Mouse (Mus musculus): ENCODE measurements around the gene Otop2. TPM values are rescaled to one million over a fixed set of nuclear protein-coding genes. Genes with fewer than 3 reads are reported as not detected.

The Otop2 gene
- polyA plus RNA-seq, 1 experiment from 2014 or later: 0.90 TPM

DNA sequence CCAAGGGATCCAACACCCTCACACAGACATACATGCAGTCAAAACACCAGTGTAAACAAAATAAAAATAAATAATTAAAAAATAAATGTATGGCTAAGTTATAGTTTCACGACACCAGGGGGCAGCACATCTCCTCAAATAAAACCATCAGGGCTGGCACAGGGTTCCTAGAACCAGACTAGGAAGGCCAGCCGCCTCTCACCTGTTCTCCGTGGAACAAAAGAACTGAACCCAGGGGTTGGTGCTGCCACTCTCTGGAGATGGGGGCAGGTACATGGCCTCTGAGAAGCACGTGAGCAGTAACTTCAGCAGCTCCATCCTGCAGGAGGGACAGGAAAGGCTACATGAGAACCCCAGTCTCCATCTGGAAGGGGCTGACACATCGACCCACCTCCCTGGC is 51.5 kb downstream of the Otop2 start:
- Histone ChIP-seq H3K27ac (peak overlapping the region; percentile 68; the same call in 1 of the 2 replicates), H3K4me1 (peaks cover 17% of the 10 kb centered on the region), H3K36me3 (no peaks in the 10 kb centered on the region), H3K4me2 (no peak overlapping the region), H3K27me3 (replicated peaks) (0 out of 2 replicates have a peak, but pooled peaks cover 5% of the 10 kb centered on the region), H3K9me3 (no peaks in the 10 kb centered on the region), H3K4me3 (replicated peaks) (no peak overlapping the region), H3K9ac (no peak overlapping the region)
- 19% methylated on average over 5 of the region's 5 CpGs for WGBS
- no peak for ATAC-seq (ENCODE audit: insufficient read depth, low FRiP score, low read depth)

DNA sequence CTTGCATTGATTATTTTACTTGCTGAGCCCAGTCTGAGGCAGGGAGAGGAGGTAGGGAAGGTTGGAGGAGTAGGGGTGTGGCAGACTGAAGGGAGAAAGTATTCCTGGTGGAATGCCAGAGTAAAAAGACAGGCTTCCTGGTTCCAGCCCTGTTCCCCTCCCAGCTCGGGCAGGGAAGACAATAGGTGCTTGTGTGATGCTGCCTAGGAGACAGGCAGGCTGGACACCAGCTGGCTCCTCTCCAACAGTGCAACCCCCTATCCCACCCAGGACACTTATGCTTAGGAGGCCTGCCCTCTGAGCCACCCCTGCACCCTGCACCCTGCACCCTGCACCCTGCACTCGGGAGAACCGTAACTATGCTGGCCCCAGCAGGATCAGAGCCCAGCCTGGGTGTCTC is 52.3 kb downstream of the Otop2 start:
- no peak overlapping the region for H3K9ac ChIP-seq
- 0 out of 2 replicates have a peak, but pooled peaks have one; percentile 11 for ATAC-seq (ENCODE audit: insufficient read depth, low FRiP score, low read depth)
- peaks cover 17% of the 10 kb centered on the region for H3K4me1 ChIP-seq
- H3K4me2 ChIP-seq: 0 out of 2 replicates have a peak overlapping the region, but pooled peaks have one; percentile 3
- H3K36me3 ChIP-seq: no peaks in the 10 kb centered on the region
- peak overlapping the region; percentile 68; the same call in 1 of the 2 replicates for H3K27ac ChIP-seq
- H3K9me3 ChIP-seq: no peaks in the 10 kb centered on the region
- 0 out of 2 replicates have a peak, but pooled peaks cover 5% of the 10 kb centered on the region for H3K27me3 ChIP-seq (replicated peaks)
- no peak overlapping the region for H3K4me3 ChIP-seq (replicated peaks)
- WGBS: 41% methylated on average over 3 of the region's 3 CpGs

DNA sequence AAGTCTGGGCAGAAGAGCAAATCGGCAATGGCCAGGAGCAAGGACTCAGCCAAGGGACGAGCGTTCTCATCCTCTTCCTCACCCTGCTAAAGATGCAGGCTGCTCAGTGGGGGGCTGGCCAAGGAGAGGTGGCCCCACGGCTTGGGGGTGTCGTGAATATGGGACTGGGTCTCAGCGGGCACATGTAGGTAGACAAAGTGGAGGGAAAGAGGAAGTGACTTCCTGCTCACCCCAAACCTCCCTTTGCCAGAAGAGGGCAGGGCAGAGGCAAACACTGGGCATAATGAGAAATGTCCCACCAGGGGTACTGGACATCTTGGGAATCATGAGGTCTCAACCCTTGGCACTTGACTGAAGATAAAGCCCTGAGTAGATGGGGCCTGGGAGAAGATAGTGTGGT is 52.8 kb downstream of the Otop2 start:
- Histone ChIP-seq H3K4me1 (peaks cover 17% of the 10 kb centered on the region), H3K4me2 (0 out of 2 replicates have a peak overlapping the region, but pooled peaks have one; percentile 3), H3K9ac (no peak overlapping the region), H3K27me3 (replicated peaks) (0 out of 2 replicates have a peak, but pooled peaks cover 5% of the 10 kb centered on the region), H3K27ac (peak overlapping the region; percentile 68; the same call in 1 of the 2 replicates), H3K4me3 (replicated peaks) (no peak overlapping the region), H3K36me3 (no peaks in the 10 kb centered on the region), H3K9me3 (no peaks in the 10 kb centered on the region)
- WGBS: 64% methylated on average over 6 of the region's 6 CpGs
- ATAC-seq (ENCODE audit: insufficient read depth, low FRiP score, low read depth): no peak

DNA sequence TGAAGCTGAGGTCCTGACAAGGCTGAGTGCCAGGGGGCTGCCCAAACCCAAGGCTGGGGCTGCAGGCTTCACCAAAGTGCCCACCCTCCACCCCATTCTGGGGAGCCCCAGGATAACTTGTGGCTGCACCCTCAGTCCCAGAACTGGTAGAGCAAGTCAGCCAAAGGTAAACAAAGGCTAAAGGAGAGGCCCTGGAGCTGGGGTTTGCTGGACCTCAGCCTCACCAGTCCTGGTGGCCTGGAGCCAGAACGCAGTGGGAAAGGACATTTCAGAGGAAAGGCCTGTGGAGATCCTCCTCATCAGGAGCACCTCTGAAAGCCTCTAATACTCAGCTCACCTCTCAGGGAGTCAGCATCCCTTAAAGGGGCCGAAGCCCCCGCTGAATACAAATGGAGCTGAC is 57.2 kb downstream of the Otop2 start:
- Histone ChIP-seq H3K9ac (no peak overlapping the region), H3K36me3 (no peaks in the 10 kb centered on the region), H3K27me3 (replicated peaks) (peaks cover 10% of the 10 kb centered on the region), H3K4me2 (no peak overlapping the region; the same call in 1 of the 2 replicates), H3K27ac (peak overlapping the region; percentile 44; the same call in 1 of the 2 replicates), H3K4me1 (peaks cover 25% of the 10 kb centered on the region), H3K9me3 (no peaks in the 10 kb centered on the region), H3K4me3 (replicated peaks) (no peak overlapping the region)
- 84% methylated on average over 3 of the region's 3 CpGs for WGBS
- ATAC-seq (ENCODE audit: insufficient read depth, low FRiP score, low read depth): no peak; the same call in 1 of the 2 replicates

DNA sequence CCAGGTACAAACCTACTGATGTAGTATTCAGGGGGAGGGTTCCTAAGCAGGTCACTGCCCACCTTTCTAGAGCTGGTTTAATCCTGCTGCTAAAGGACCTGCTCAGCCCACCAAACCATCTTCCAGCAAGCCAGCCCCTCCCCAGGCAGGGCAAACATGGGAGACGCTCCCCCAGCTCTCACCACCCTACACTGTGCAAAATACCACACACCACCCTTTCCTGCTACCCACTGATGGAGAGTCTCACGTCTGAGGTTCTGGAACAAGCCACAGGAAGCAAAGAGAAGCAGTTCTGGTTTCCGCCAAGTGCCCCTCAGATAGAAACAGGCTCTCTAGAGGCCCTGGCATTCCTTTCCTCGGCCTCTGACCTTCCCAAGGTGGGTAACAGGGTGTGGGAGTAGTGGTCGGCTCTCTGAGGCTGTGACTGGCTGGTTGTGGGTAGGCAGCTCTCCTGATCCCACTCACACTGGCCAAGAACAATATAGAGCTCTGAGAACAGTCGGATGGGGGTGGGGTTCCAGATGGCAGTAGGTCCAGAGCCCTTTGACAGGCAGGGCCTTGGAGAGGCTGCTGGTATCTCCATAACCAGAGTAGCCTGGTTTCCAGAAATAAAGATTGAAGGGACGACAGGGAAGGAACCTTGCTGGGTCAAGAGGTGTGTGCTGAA is 59.2 kb downstream of the Otop2 start:
- peak overlapping the region; percentile 53 for H3K4me3 ChIP-seq (replicated peaks)
- no peak overlapping the region; the same call in 1 of the 2 replicates for H3K27ac ChIP-seq
- H3K36me3 ChIP-seq: no peaks in the 10 kb centered on the region
- peak overlapping the region; percentile 73 for H3K4me2 ChIP-seq
- 29% methylated on average over 7 of the region's 7 CpGs for WGBS
- H3K9me3 ChIP-seq: no peaks in the 10 kb centered on the region
- no peak overlapping the region for H3K9ac ChIP-seq
- H3K4me1 ChIP-seq: peaks cover 15% of the 10 kb centered on the region
- no peak for ATAC-seq (ENCODE audit: insufficient read depth, low FRiP score, low read depth)
- H3K27me3 ChIP-seq (replicated peaks): peaks cover 10% of the 10 kb centered on the region

DNA sequence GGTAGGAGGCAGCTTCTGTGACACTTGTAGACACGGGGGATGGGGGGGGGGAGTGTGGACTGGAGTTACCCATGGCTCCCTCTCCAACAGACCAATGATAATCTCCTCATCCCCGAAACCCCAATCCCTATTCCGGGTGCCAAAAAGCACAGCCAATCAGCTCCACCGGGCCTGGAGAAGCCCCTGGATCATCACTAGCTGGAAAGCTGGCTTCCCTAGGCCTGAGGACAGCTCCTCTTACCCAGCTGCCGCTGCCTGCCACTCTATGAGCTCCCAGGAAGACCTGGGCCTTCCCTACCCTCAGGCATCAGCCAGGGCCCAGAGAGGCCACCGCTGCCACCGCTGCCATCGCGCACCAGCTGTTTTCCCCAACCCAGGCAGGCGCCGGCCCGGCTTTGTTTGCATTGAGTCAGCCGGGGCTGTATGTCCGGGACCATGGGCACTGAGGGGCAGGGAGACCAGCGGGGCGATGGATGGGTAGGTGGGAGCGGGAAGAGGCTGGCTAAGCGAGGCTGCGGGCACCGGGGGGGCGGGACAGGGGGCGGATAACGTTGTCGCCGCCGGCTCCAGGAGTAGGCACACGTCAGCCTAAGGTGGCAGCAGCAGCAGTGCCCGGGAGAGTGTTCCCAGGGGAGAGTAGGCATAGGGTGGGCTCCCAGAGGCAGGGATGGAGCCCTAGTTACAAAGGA is 59.9 kb downstream of the Otop2 start:
- Histone ChIP-seq H3K4me2 (peak overlapping the region; percentile 73), H3K4me3 (replicated peaks) (peak overlapping the region; percentile 53), H3K4me1 (peaks cover 15% of the 10 kb centered on the region), H3K27ac (peak overlapping the region; percentile 52), H3K9ac (peak overlapping the region; percentile 49; the same call in 1 of the 2 replicates), H3K9me3 (no peaks in the 10 kb centered on the region), H3K27me3 (replicated peaks) (peaks cover 10% of the 10 kb centered on the region), H3K36me3 (no peaks in the 10 kb centered on the region)
- ATAC-seq (ENCODE audit: insufficient read depth, low FRiP score, low read depth): no peak
- 5% methylated on average over 28 of the region's 28 CpGs for WGBS

DNA sequence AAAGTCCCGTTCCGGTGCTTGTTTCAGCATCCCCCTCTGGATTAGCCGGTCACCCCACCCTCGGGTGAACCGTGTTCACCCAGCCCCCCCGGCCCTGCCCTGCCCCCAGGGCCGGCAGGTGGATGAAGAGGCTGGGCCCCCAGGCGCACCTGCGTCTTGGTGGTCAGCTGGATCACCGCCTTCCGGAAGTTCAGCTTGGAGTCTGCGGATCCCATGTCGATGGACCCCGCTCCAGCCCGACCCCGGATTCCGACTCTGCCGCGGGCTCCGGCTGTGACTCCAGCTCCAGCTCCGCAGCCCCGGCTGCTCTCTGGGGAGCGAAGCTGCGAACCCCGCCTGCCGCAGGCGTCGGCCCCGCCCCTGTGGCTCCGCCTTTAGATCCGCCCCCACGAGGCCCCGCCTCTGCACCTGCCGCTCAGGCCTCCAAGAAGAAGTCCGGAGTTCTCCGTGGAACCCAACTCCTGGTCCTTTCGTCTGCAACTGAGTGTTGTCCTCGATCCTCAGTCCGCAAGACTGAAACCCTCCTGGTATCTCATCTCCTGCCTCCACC is 60.5 kb downstream of the Otop2 start, which contains the start of gene Hid1:
Gene Hid1 (minus strand): TSS at position 362 of the 550 bp plus-strand sequence.
- H3K4me3 ChIP-seq (replicated peaks): peak within 1 kb of the TSS; percentile 53
- no peaks in the 10 kb centered on the region for H3K36me3 ChIP-seq
- peaks cover 10% of the 10 kb centered on the region for H3K27me3 ChIP-seq (replicated peaks)
- H3K4me2 ChIP-seq: peak within 1 kb of the TSS; percentile 73
- peak within 1 kb of the TSS; percentile 52 for H3K27ac ChIP-seq
- WGBS: under 1% methylated on average over 30 of the region's 39 CpGs
- H3K9me3 ChIP-seq: no peaks in the 10 kb centered on the region
- H3K4me1 ChIP-seq: peaks cover 15% of the 10 kb centered on the region
- H3K9ac ChIP-seq: peak within 1 kb of the TSS; percentile 49; the same call in 1 of the 2 replicates
- ATAC-seq (ENCODE audit: insufficient read depth, low FRiP score, low read depth): peak; percentile 79

DNA sequence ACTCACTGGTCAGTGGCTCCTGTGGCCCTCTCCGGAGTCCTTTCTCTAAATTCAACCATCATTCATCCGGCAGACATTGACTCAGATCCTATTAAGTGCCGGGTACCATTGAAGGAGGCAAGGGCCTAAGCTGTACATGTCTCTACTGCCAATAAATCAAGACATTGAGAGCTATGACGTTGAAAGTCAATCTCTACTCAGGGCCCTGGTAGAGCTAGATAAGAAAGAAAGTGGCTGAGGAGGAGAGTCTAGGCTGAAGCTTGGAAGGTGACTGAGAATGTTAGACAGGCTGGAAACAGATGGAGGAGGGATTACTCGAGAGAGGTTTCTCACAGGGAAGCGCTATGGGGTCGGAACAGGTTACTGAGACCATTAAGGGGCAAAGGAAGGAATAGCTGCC is 63.4 kb downstream of the Otop2 start:
- Histone ChIP-seq H3K27me3 (replicated peaks) (peaks cover 20% of the 10 kb centered on the region), H3K9me3 (no peaks in the 10 kb centered on the region), H3K4me3 (replicated peaks) (no peak overlapping the region), H3K9ac (no peak overlapping the region), H3K27ac (no peak overlapping the region), H3K36me3 (no peaks in the 10 kb centered on the region), H3K4me1 (peaks cover 26% of the 10 kb centered on the region), H3K4me2 (no peak overlapping the region)
- WGBS: 51% methylated on average over 7 of the region's 7 CpGs
- ATAC-seq (ENCODE audit: insufficient read depth, low FRiP score, low read depth): no peak

DNA sequence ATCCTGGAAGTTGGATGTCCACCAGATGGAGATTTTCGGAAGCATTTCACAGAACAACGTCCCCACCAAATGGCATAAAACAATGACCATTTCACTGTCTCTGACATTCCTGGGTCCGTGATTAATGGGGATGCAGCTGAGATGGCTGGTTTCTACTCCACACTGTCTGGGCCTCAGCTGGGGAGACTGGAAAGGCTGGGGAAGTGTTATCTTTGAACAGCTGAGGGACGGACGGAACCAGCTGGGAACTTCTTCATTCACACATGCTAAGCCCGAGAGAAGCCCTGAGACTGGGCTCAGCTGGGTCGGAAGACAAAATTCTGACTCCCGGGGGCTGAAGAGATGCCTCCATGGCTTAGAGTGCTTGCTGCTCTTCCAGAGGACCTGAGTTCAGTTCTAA is 64.4 kb downstream of the Otop2 start:
- ATAC-seq (ENCODE audit: insufficient read depth, low FRiP score, low read depth): no peak
- 52% methylated on average over 8 of the region's 8 CpGs for WGBS
- peaks cover 20% of the 10 kb centered on the region for H3K27me3 ChIP-seq (replicated peaks)

DNA sequence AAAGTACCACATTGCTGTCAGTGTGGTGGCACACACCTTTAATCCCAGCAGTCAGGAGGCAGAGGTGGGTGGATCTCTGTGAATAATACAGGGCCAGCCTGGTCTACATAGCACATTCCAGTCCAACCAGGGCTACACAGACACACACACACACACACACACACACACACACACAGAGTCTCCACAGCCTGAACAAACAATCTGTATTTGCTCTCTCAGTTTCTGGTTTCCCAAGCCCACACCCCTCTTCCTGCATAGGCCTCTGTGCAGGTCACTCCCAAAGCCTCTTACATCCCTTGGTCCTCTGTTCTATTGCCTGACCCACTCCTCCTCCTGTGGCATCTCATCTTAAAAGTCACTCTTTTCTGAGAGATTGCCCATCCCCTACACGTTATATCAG is 65.1 kb downstream of the Otop2 start:
- H3K36me3 ChIP-seq: no peaks in the 10 kb centered on the region

More for the DNA sequence above, 64.4 kb downstream of the Otop2 start:
- peaks cover 21% of the 10 kb centered on the region for H3K4me1 ChIP-seq
- no peak overlapping the region for H3K4me3 ChIP-seq (replicated peaks)
- H3K9me3 ChIP-seq: no peaks in the 10 kb centered on the region
- H3K4me2 ChIP-seq: no peak overlapping the region
- H3K9ac ChIP-seq: no peak overlapping the region
- H3K27ac ChIP-seq: no peak overlapping the region
- H3K36me3 ChIP-seq: no peaks in the 10 kb centered on the region

DNA sequence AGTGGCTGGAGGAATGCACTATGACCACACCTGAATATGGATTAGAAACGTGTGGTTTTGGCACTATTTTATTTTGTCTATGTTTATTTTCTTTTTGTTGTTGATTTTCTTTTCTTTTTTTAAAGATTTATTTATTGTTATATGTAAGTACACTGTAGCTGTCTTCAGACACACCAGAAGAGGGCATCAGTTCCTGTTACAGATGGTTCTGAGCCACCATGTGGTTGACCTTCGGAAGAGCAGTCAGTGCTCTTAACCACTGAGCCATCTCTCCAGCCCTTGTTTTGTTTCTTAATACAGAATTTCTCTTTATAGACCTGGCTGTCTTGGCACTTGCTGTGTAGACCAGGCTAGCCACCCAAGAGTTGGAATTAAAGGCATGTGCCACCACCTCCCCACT is 65.8 kb downstream of the Otop2 start:
- no peak overlapping the region for H3K4me2 ChIP-seq
- H3K9me3 ChIP-seq: no peaks in the 10 kb centered on the region
- H3K9ac ChIP-seq: no peak overlapping the region
- peaks cover 10% of the 10 kb centered on the region for H3K27me3 ChIP-seq (replicated peaks)
- WGBS: 42% methylated on average over 2 of the region's 2 CpGs
- ATAC-seq (ENCODE audit: insufficient read depth, low FRiP score, low read depth): no peak
- H3K36me3 ChIP-seq: no peaks in the 10 kb centered on the region
- peaks cover 12% of the 10 kb centered on the region for H3K4me1 ChIP-seq
- H3K27ac ChIP-seq: no peak overlapping the region
- no peak overlapping the region for H3K4me3 ChIP-seq (replicated peaks)

More for the DNA sequence above, 65.1 kb downstream of the Otop2 start:
- no peak for ATAC-seq (ENCODE audit: insufficient read depth, low FRiP score, low read depth)
- Histone ChIP-seq H3K4me2 (no peak overlapping the region), H3K27ac (no peak overlapping the region), H3K9ac (no peak overlapping the region), H3K4me1 (peaks cover 17% of the 10 kb centered on the region), H3K27me3 (replicated peaks) (peaks cover 17% of the 10 kb centered on the region), H3K9me3 (no peaks in the 10 kb centered on the region), H3K4me3 (replicated peaks) (no peak overlapping the region)
- WGBS: 48% methylated on average over 1 of the region's 1 CpGs
